Mouse (Mus musculus) bone marrow macrophage, adult 2 months (primary cell): ENCODE measurements around the gene Adipor2. TPM values are rescaled to one million over a fixed set of nuclear protein-coding genes. Genes with fewer than 3 reads are reported as not detected.

Experiments used
- H3K27ac ChIP-seq: 2 replicates; pipeline ENCODE4 v1.5.1; 2012; ENCODE audit warnings: low read depth, low read length; ENCODE audit not compliant: insufficient read depth
- H3K4me1 ChIP-seq: 2 replicates; pipeline ENCODE4 v1.6.1; 2012; ENCODE audit warnings: low read length; ENCODE audit not compliant: control insufficient read depth, insufficient read depth
- H3K4me3 ChIP-seq: 2 replicates; pipeline ENCODE4 v1.5.1; 2012; ENCODE audit warnings: mild to moderate bottlenecking, low read length, moderate library complexity; ENCODE audit not compliant: insufficient read depth
- CTCF ChIP-seq: IDR thresholded peaks from 2 replicates; pipeline ENCODE4 v1.5.1; 2012; ENCODE audit warnings: low read depth, mild to moderate bottlenecking, low read length, moderate library complexity
- POLR2A ChIP-seq: IDR thresholded peaks from 2 replicates; pipeline ENCODE4 v1.6.1; 2012; ENCODE audit warnings: mild to moderate bottlenecking, low read depth, low read length, borderline replicate concordance
- polyA plus RNA-seq: library from polyadenylated mRNA; stranded (reverse); fragments of >200 nt; gene quantifications from 2 replicates; pipeline ENCODE4 v1.2.4, GENCODE M21; 2012; ENCODE audit not compliant: missing spikeins, insufficient read depth, insufficient read length

Adipor2 gene
- polyA plus RNA-seq, 1 experiment: 71.2 TPM

- H3K27ac ChIP-seq: no peak overlapping the region
These were observed 92.7 kb downstream of the Adipor2 start for GRCm38 (mm10) chr6:119324776-119325175.

GRCm38 (mm10) chr6:119321752-119322151, 95.8 kb downstream of the Adipor2 start:
- Histone ChIP-seq H3K4me1 (no peaks in the 10 kb centered on the region), H3K27ac (no peak overlapping the region), H3K4me3 (no peak overlapping the region)
- no peak for TF ChIP-seq CTCF
- no peak for TF ChIP-seq POLR2A

More at GRCm38 (mm10) chr6:119324776-119325175, 92.7 kb downstream of the Adipor2 start:
- Histone ChIP-seq H3K4me1 (no peaks in the 10 kb centered on the region), H3K4me3 (no peak overlapping the region)
- TF ChIP-seq POLR2A: no peak
- TF ChIP-seq CTCF: no peak

DNA sequence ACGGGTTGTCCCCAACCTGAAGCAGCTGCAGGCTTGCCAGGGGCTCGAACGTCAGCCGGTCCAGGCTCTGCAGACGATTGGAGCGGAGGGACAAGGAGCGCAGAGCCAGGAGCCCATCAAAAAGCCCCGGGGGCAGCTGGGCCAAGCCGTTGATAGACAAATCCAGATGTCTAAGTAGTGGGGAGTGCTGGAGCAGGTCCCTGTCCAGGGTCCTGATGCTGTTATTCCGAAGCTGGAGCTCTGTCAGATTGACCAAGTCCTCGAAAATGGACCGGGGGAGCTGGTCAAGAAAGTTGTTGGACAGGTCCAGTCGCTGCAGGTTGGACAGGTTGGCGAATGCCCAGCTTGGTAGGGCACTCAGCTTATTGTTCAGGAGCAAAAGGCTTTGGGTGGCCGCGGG, 97.0 kb downstream of the Adipor2 start:
- Histone ChIP-seq H3K4me1 (no peaks in the 10 kb centered on the region), H3K4me3 (no peak overlapping the region), H3K27ac (no peak overlapping the region)
- TF ChIP-seq POLR2A (no peak), CTCF (no peak)

DNA sequence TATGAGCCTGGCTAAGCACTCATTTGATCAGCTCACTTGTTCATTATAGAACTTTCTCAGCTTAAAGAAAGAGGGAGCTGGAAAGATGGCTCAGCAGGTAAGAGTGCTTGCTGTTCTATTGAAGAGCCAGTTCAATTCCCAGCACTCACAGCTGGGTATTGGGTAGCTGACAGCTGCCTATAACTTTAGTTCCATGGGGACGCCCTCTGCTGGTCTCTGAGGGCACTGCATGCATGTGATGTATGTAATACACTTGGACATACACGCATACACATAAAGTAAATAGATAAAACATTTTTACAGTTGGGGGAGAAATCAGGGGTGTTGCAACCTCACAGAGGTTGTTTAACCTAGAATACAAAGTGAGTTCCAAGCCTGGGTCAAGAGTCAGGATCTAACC, 98.1 kb downstream of the Adipor2 start:
- Histone ChIP-seq H3K27ac (no peak overlapping the region), H3K4me3 (no peak overlapping the region), H3K4me1 (no peaks in the 10 kb centered on the region)
- TF ChIP-seq POLR2A (no peak), CTCF (peak; percentile 15; the same call in 1 of the 2 replicates)

GRCm38 (mm10) chr6:119318732-119319131, 98.8 kb downstream of the Adipor2 start:
- TF ChIP-seq CTCF (no peak), POLR2A (no peak)
- Histone ChIP-seq H3K4me1 (no peaks in the 10 kb centered on the region), H3K27ac (no peak overlapping the region), H3K4me3 (no peak overlapping the region)

DNA sequence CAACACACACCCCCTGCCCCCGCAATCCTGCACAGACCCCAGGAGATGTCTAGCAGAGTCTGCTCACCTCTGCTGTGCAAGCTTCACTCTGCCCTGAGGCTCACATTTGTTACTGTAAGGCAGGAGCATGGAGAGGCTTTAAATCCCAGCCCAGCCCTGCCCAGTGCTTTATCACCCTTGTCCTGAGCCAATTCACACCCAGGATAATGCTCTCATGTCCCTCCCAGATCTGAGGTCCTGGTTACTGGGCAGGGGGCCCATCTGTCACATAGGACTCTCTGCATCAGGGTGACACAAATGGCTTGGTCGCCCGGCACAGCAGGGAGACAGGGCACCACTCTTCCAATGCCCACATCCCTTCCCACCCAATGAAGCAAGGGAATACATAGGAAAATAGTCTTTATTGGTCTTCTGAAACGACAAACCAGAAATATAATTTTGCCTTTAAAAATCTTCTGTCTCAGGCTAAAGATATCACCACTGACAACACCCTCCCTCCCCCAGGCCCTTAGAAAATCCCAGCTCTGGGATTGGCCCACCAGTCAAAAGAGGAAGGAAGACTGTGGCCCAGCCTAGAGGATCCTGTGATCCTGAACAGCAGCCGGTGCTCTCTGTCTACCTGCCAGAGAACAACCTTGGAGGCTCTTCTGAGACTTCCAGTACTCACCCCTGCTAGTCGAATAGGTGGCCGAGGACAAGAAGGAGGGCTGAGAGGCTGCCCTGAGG, 102.6 kb downstream of the Adipor2 start:
- H3K27ac ChIP-seq: no peak overlapping the region
- no peak for TF ChIP-seq POLR2A
- TF ChIP-seq CTCF: no peak
- H3K4me3 ChIP-seq: no peak overlapping the region
- no peaks in the 10 kb centered on the region for H3K4me1 ChIP-seq

GRCm38 (mm10) chr6:119313588-119314375, 103.7 kb downstream of the Adipor2 start:
- Histone ChIP-seq H3K27ac (no peak overlapping the region), H3K4me1 (no peaks in the 10 kb centered on the region), H3K4me3 (no peak overlapping the region)
- TF ChIP-seq CTCF (no peak), POLR2A (no peak)

DNA sequence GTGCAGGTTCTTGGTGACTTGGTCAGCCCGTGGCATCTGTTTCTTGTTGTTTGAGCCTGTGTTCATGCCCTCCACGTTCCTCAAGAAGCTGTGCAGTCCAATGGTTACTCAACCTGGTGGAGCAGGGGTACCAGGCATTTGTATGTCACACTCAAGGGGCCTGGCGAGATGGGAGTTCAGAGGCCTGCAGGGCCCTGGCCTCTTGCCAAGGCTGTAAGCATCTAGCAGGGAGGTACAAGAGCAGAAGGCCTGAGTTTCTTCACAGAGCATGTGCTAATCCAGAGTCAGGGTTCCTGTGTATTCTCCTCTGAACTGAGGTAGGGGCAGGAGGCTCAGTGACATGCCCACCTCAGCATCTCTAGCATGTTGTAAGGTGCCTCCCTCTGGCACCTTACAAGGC, 104.4 kb downstream of the Adipor2 start:
- H3K4me1 ChIP-seq: no peaks in the 10 kb centered on the region
- TF ChIP-seq CTCF (no peak), POLR2A (no peak)
- H3K27ac ChIP-seq: no peak overlapping the region
- no peak overlapping the region for H3K4me3 ChIP-seq

DNA sequence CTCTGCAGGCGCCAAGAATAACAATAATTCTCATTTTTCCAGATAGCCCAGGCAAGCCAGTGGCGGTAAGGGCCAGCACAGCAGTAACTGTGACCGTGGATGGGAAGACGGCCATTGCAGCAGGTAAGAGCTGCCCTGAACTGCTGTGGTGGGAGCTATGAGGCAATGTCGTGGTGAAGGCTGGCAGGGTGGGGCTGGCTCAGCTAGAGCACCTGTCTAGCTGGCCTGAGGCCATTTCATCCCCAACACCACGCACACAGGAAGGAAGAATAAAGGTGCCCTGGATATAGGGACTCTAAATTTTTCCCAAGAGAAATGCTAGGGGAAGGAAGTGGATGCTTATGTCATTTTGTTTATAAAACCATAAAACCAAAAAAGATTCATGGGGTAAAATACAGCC, 105.1 kb downstream of the Adipor2 start:
- no peak for TF ChIP-seq CTCF
- TF ChIP-seq POLR2A: no peak
- Histone ChIP-seq H3K4me1 (no peaks in the 10 kb centered on the region), H3K27ac (no peak overlapping the region), H3K4me3 (no peak overlapping the region)

DNA sequence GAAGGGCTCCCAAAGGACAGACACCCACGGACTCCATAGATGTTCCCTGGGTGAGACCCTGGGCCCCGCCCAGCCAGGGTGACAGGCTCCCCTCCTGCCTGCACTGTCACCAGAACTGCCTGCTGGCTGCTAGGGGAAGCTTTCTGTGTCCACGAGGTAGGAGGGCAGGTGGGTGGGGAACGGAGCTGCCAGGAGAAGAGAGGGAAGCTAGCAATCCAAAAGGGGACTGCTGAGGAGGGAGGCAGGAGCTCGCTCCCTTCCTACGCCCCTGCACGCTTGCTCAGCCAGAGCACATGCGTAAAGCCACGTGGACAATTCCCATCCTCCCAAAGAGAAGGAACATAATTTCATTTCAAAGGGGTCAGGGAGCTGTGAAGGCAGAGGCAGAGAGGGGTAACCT, 107.3 kb downstream of the Adipor2 start:
- no peak for TF ChIP-seq POLR2A
- no peak for TF ChIP-seq CTCF
- H3K4me3 ChIP-seq: no peak overlapping the region
- H3K4me1 ChIP-seq: no peaks in the 10 kb centered on the region
- H3K27ac ChIP-seq: no peak overlapping the region
